In genomic region chr12:13100505-13101354, GRCm38 (mm10) we compare ENCODE assay signal across 9 mouse cellular contexts.
A peak's percentile ranks its signal among the peaks of the same experiment; 100 is the strongest.
DNase-seq lines count a peak whose midpoint lies in the region; ATAC-seq and TF ChIP-seq lines count a peak whose summit lies in the region.
"Had no signal": no experiment of that assay in that cellular context is flagged by ENCODE, and none has a peak within 500 bp of the region (broad histone marks: within the 10 kb centered on the region; RNA-seq: fewer than 3 reads in every experiment).

No protein-coding gene starts in this region.

- no peak overlapping the region for H3K4me2 ChIP-seq in kidney, postnatal 0 days (ENCODE audit: low read length)
- H3K4me2 ChIP-seq in hindbrain, embryonic 16.5 days (ENCODE audit: low read length) = no peak overlapping the region
- no peak overlapping the region for H3K4me2 ChIP-seq in midbrain, embryonic 14.5 days (ENCODE audit: low read length)

- DNase-seq in kidney, postnatal 0 days (ENCODE audit: low spot score) = peak; percentile 57
- no peak for DNase-seq in kidney, adult 9 months
- peak; percentile 51 for DNase-seq in embryo, embryonic 10.5 days (ENCODE audit: low spot score)
- peak; percentile 77 for DNase-seq in midbrain, embryonic 14.5 days
- no peak for DNase-seq in left cerebral cortex, postnatal 36 days (ENCODE audit: low spot score in 2 of 2)
- DNase-seq in heart, adult 9 months (ENCODE audit: low spot score in 2 of 2) = no peak
- DNase-seq: cerebellum, adult 9-10 months had no signal

- no peak overlapping the region for H3K4me3 ChIP-seq in kidney, postnatal 0 days (replicated peaks; ENCODE audit: low read depth, low read length)
- no peak overlapping the region for H3K4me3 ChIP-seq in hindbrain, embryonic 16.5 days (ENCODE audit: low read length)
- no peak overlapping the region for H3K4me3 ChIP-seq in midbrain, embryonic 14.5 days (replicated peaks; ENCODE audit: low read depth, low read length)

- intact Hi-C loops in left cerebral cortex, postnatal 36 days (cut with DNase I) = no loop called here

- no peaks in the 10 kb centered on the region for H3K36me3 ChIP-seq in kidney, postnatal 0 days (ENCODE audit: insufficient read depth, low read length)
- no peaks in the 10 kb centered on the region for H3K36me3 ChIP-seq in hindbrain, embryonic 16.5 days (ENCODE audit: control insufficient read depth, insufficient read depth, low read length)
- H3K36me3 ChIP-seq in midbrain, embryonic 14.5 days (ENCODE audit: control insufficient read depth, insufficient read depth, low read length) = no peaks in the 10 kb centered on the region

- 23% methylated on average over 12 of the region's 12 CpGs for WGBS in kidney, postnatal 0 days
- 24% methylated on average over 12 of the region's 12 CpGs for WGBS in hindbrain, embryonic 16.5 days
- WGBS in midbrain, embryonic 14.5 days = 33% methylated on average over 12 of the region's 12 CpGs

- H3K9ac ChIP-seq in kidney, postnatal 0 days (ENCODE audit: low read depth, low read length) = no peak overlapping the region
- no peak overlapping the region for H3K9ac ChIP-seq in hindbrain, embryonic 16.5 days (ENCODE audit: low read depth, low read length)
- no peak overlapping the region for H3K9ac ChIP-seq in midbrain, embryonic 14.5 days (replicated peaks; ENCODE audit: low read length)

- no peaks in the 10 kb centered on the region for H3K27me3 ChIP-seq in kidney, postnatal 0 days (ENCODE audit: insufficient read depth, low read length)
- 0 out of 2 replicates have a peak, but pooled peaks cover 2% of the 10 kb centered on the region for H3K27me3 ChIP-seq in hindbrain, embryonic 16.5 days (replicated peaks; ENCODE audit: control insufficient read depth, insufficient read depth, low read length)
- no peaks in the 10 kb centered on the region for H3K27me3 ChIP-seq in midbrain, embryonic 14.5 days (ENCODE audit: control insufficient read depth, insufficient read depth, low read length)

- no peak; the same call in 1 of the 2 replicates for ATAC-seq in kidney, postnatal 0 days (replicated peaks; ENCODE audit: low FRiP score, low read depth)
- ATAC-seq in hindbrain, embryonic 16.5 days = peak; percentile 48
- no peak; the same call in 1 of the 2 replicates for ATAC-seq in midbrain, embryonic 14.5 days (ENCODE audit: low FRiP score, low TSS enrichment)
- ATAC-seq in granulocyte monocyte progenitor cell, adult 5-6 weeks (replicated peaks; ENCODE audit: poor library complexity, severe bottlenecking) = no peak

- no peak overlapping the region; the same call in 1 of the 2 replicates for H3K27ac ChIP-seq in kidney, postnatal 0 days
- H3K27ac ChIP-seq in hindbrain, embryonic 16.5 days (ENCODE audit: low read depth, low read length) = no peak overlapping the region; the same call in 1 of the 2 replicates
- H3K27ac ChIP-seq in midbrain, embryonic 14.5 days (replicated peaks; ENCODE audit: low read depth, low read length) = 0 out of 2 replicates have a peak overlapping the region, but pooled peaks have one; percentile 2

- no peaks in the 10 kb centered on the region; the same call in 1 of the 2 replicates for H3K4me1 ChIP-seq in kidney, postnatal 0 days (replicated peaks; ENCODE audit: insufficient read depth, low read length)
- no peaks in the 10 kb centered on the region; the same call in 1 of the 2 replicates for H3K4me1 ChIP-seq in hindbrain, embryonic 16.5 days (ENCODE audit: control insufficient read depth, insufficient read depth, low read depth, low read length)
- no peaks in the 10 kb centered on the region for H3K4me1 ChIP-seq in midbrain, embryonic 14.5 days (ENCODE audit: control insufficient read depth, insufficient read depth, low read length)

- H3K9me3 ChIP-seq in kidney, postnatal 0 days (replicated peaks; ENCODE audit: low read length) = no peaks in the 10 kb centered on the region
- H3K9me3 ChIP-seq in hindbrain, embryonic 16.5 days (ENCODE audit: control insufficient read depth, low read length) = no peaks in the 10 kb centered on the region
- no peaks in the 10 kb centered on the region for H3K9me3 ChIP-seq in midbrain, embryonic 14.5 days (ENCODE audit: control insufficient read depth, low read length)

- no peak for TF ChIP-seq CTCF in kidney, postnatal 0 days (IDR thresholded peaks at IDR 0.05; ENCODE audit: low read depth)

Comparison
In these comparisons a context has a peak if more than half of its experiments do, and no peak if none do; other contexts are left out.
1. DNase-seq: peak in kidney, postnatal 0 days (single experiment), embryo, embryonic 10.5 days (single experiment) and midbrain, embryonic 14.5 days (single experiment); none in kidney, adult 9 months (single experiment), left cerebral cortex, postnatal 36 days (0 of 2) and heart, adult 9 months (0 of 2).